Mouse (Mus musculus) cerebellum, adult 8-10 months (tissue): ENCODE measurements around the gene Gusb.

Experiments used
- DNase-seq: peaks from one replicate; pipeline ENCODE4 v3.0.0; 2022

Gusb gene

GRCm38 (mm10) chr5:130023767-130024539 lies 21.1 kb upstream of the Gusb start:
- peak; percentile 79 for DNase-seq

- DNase-seq, result no peak
Measured at GRCm38 (mm10) chr5:130023067-130023766, 20.4 kb upstream of the Gusb start.

GRCm38 (mm10) chr5:130022366-130022765 lies 19.5 kb upstream of the Gusb start:
- no peak for DNase-seq

GRCm38 (mm10) chr5:130021361-130021966 lies 18.6 kb upstream of the Gusb start:
- no peak for DNase-seq

GRCm38 (mm10) chr5:130019461-130019860 lies 16.6 kb upstream of the Gusb start:
- DNase-seq, result no peak

GRCm38 (mm10) chr5:130015104-130015503 lies 12.3 kb upstream of the Gusb start:
- no peak for DNase-seq

- no peak for DNase-seq
Measured at GRCm38 (mm10) chr5:130010961-130011360, 8.1 kb upstream of the Gusb start.

- no peak for DNase-seq
Measured at GRCm38 (mm10) chr5:130009784-130010183, 6.9 kb upstream of the Gusb start.

- no peak for DNase-seq
Measured at GRCm38 (mm10) chr5:130008034-130008590, 5.3 kb upstream of the Gusb start.

- no peak for DNase-seq
Measured at GRCm38 (mm10) chr5:130007344-130007743, 4.5 kb upstream of the Gusb start.

- DNase-seq, result no peak
Measured at GRCm38 (mm10) chr5:130003229-130003628, 380 bp upstream of the Gusb start.

GRCm38 (mm10) chr5:130001356-130001987 lies 1.4 kb downstream of the Gusb start:
- DNase-seq, result no peak

GRCm38 (mm10) chr5:130000735-130001134 lies 2.1 kb downstream of the Gusb start:
- no peak for DNase-seq

GRCm38 (mm10) chr5:129999097-129999496 lies 3.8 kb downstream of the Gusb start:
- DNase-seq, result peak; percentile 55

GRCm38 (mm10) chr5:129997700-129998099 lies 5.1 kb downstream of the Gusb start:
- DNase-seq, result no peak

GRCm38 (mm10) chr5:129994989-129995388 lies 7.9 kb downstream of the Gusb start:
- no peak for DNase-seq

GRCm38 (mm10) chr5:129993374-129993773 lies 9.5 kb downstream of the Gusb start:
- no peak for DNase-seq

- no peak for DNase-seq
Measured at GRCm38 (mm10) chr5:129991898-129992297, 11.0 kb downstream of the Gusb start.

GRCm38 (mm10) chr5:129989376-129989775 lies 13.5 kb downstream of the Gusb start:
- DNase-seq, result no peak

- no peak for DNase-seq
Measured at GRCm38 (mm10) chr5:129980216-129980615, 22.6 kb downstream of the Gusb start.

- DNase-seq, result no peak
Measured at GRCm38 (mm10) chr5:129978608-129979007, 24.2 kb downstream of the Gusb start.

- DNase-seq, result no peak
Measured at GRCm38 (mm10) chr5:129977768-129978167, 25.1 kb downstream of the Gusb start.

- DNase-seq, result no peak
Measured at GRCm38 (mm10) chr5:129974866-129975311, 28.0 kb downstream of the Gusb start.
